7 mouse cellular contexts compared by ENCODE assay signal in genomic region chr2:27441767-27442707, GRCm38 (mm10). TPM values are rescaled to one million over a fixed set of nuclear protein-coding genes. Genes with fewer than 3 reads are reported as not detected.
DNase-seq lines count a peak whose midpoint lies in the region; ATAC-seq lines count a peak whose summit lies in the region.

Brd3os (plus strand) TSS chr2:27442324.

- H3K9ac ChIP-seq in intestine, embryonic 15.5 days = peak within 1 kb of the TSS; percentile 56

- H3K27ac ChIP-seq in intestine, embryonic 15.5 days = peak within 1 kb of the TSS; percentile 76
- H3K27ac ChIP-seq in midbrain, embryonic 10.5 days (replicated peaks) = peak within 1 kb of the TSS; percentile 88

- peaks cover 15% of the 10 kb centered on the region for H3K4me1 ChIP-seq in intestine, embryonic 15.5 days (replicated peaks)
- peaks cover 22% of the 10 kb centered on the region for H3K4me1 ChIP-seq in midbrain, embryonic 10.5 days

- no peaks in the 10 kb centered on the region for H3K27me3 ChIP-seq in intestine, embryonic 15.5 days (replicated peaks)
- no peaks in the 10 kb centered on the region for H3K27me3 ChIP-seq in midbrain, embryonic 10.5 days (ENCODE audit: low read depth, poor library complexity, severe bottlenecking)

- ATAC-seq in intestine, embryonic 15.5 days = peak; percentile 91

- intact Hi-C loops in gastrocnemius, postnatal 36 days (cut with DNase I) = no loop called here
- intact Hi-C loops in left cerebral cortex, postnatal 25 days (cut with DNase I) = loop anchor here (2.0 to 10.0 kb wide), 3 partner anchors 33 to 323 kb away; partner anchors contain the start of gene Wdr5

- H3K9me3 ChIP-seq in intestine, embryonic 15.5 days = no peaks in the 10 kb centered on the region
- no peaks in the 10 kb centered on the region for H3K9me3 ChIP-seq in midbrain, embryonic 10.5 days (replicated peaks)

- H3K36me3 ChIP-seq in intestine, embryonic 15.5 days = peaks cover 12% of the 10 kb centered on the region; the same call in 1 of the 2 replicates
- H3K36me3 ChIP-seq in midbrain, embryonic 10.5 days = peaks cover 28% of the 10 kb centered on the region

- DNase-seq in adrenal gland, adult 2 months = peak; percentile 98
- DNase-seq in embryo, embryonic 11.5 days (ENCODE audit: low read depth, low spot score) = peak; percentile 99
- peak; percentile 85 to 94 for DNase-seq in gastrocnemius, postnatal 36 days
- peak; percentile 96 to 98 for DNase-seq in left cerebral cortex, postnatal 25 days (ENCODE audit: low spot score in 2 of 2)
- DNase-seq in midbrain, embryonic 10.5 days (ENCODE audit: low spot score) = peak; percentile 99
- DNase-seq in right cerebral cortex, postnatal 4 days = peak; percentile 93

- H3K4me2 ChIP-seq in intestine, embryonic 15.5 days (replicated peaks) = peak within 1 kb of the TSS; percentile 88

- peak within 1 kb of the TSS; percentile 49 for H3K4me3 ChIP-seq in intestine, embryonic 15.5 days (replicated peaks)
- peak within 1 kb of the TSS; percentile 74 for H3K4me3 ChIP-seq in midbrain, embryonic 10.5 days

- under 1% methylated on average over 36 of the region's 36 CpGs for WGBS in intestine, embryonic 15.5 days
- WGBS in midbrain, embryonic 10.5 days = 3% methylated on average over 36 of the region's 36 CpGs

RNA-seq across cellular contexts. Expression of gene Brd3os, which starts in this region (rescaled TPM):
- 10 to 100 TPM in 1 of 2 experiments, 1 to 10 TPM in 1; 6.2 to 17.2 TPM for total RNA-seq in adrenal gland, adult 2 months (2021)
- polyA plus RNA-seq in adrenal gland, adult 2 months (2012; rRNA removed) = 46.0 and 60.2 TPM in 2 replicates
- total RNA-seq in gastrocnemius, postnatal 36 days (2021) = 1 to 10 TPM; 1.0 TPM
- 4.8 and 6.1 TPM in 2 replicates for polyA plus RNA-seq in intestine, embryonic 15.5 days (2015; fragmentation: Nextera tagmentation; extraction: Ambion mirVana)
- total RNA-seq in left cerebral cortex, postnatal 25 days (2021) = 10 to 100 TPM; 29.6 to 33.2 TPM
- 9.2 and 11.9 TPM in 2 replicates for polyA plus RNA-seq in midbrain, embryonic 10.5 days (2016; fragmentation: Nextera tagmentation; extraction: Ambion mirVana)

Comparison
In these comparisons a context has a peak if more than half of its experiments do, and no peak if none do; other contexts are left out.
1. Peak in every context shown above with its lines: DNase-seq, ATAC-seq, H3K4me3 ChIP-seq and H3K27ac ChIP-seq.